Mouse (Mus musculus) embryo, embryonic 10.5 days (tissue): ENCODE results near the gene Fam229b.
A peak's percentile ranks its signal among the peaks of the same experiment; 100 is the strongest.

ENCODE experiments used
- DNase-seq: peaks from one replicate; pipeline ENCODE4 v3.0.0-alpha.2; 2015; ENCODE audit warnings: low spot score

Fam229b gene

GRCm38 (mm10) chr10:39133462-39134310 lies at the start of gene Fam229b, which contains the start of gene Tube1:
Gene Fam229b (minus strand): TSS chr10:39133914.
Gene Tube1 (plus strand): TSS chr10:39133976.
- DNase-seq = peak; percentile 96

- DNase-seq = no peak
Measured at GRCm38 (mm10) chr10:39176981-39177380, 43.3 kb upstream of the Fam229b start.

DNA sequence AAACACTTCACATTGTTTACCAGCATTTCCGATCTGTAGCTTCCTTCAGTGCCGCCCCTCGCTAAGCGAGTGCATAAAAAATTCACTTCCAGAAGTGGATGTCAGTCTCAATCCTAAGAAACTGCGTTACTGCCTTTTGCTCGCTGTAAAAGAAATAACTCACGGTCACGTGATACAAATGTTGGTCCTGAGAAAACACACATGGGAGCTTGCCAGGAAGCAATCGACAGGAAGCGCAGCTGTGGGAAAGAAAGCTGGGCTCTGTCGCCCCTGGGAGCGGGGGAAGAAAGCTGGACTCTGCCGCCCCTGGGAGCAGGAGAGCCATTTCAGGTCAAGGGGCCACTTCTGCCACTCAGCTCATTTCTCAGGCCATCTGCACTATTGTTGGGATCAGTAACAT lies 39.4 kb upstream of the Fam229b start:
- DNase-seq = peak; percentile 63

- peak; percentile 19 for DNase-seq
Measured at GRCm38 (mm10) chr10:39172540-39172931, 38.8 kb upstream of the Fam229b start.

GRCm38 (mm10) chr10:39171603-39172539 lies 38.2 kb upstream of the Fam229b start:
- DNase-seq = peak; percentile 97

DNA sequence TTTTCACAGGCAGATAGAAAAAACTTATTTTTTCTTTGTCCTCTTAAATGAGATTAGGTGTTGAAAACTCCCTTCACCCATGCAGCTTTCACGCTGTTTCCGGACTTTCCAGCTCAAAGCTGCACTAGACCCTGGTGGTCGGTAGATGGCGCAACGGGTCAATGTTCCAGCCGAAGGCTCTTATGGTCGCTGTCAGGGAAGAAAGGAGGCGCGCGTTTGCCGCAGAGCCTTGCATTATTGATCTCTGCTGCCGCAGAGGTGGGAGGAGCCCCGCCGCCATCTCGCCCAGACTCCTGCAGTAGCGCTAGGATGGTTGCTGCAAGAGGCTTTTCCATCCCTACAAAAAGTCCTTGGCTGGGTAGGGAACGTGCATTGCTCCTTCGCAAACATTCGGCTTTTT lies 37.4 kb upstream of the Fam229b start:
- DNase-seq = peak; percentile 96

DNA sequence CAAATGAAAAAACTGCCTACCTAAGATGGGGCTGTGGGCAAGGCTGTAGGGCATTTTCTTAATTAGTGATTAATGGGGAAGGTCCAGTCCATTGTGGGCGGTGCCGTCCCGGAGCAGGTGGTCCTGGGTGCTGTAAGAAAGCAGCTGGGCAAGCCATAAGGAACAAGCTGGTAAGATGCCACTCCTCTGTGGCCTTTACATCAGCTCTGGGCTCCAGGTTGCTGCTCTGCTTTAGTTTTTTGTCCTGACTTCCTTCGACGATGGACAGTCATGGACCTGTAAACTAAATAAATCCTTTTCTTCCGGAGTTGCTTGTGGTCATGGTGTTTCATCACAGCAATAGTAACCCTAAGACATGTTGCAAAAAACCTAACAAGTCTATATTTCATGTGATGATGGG lies 37.0 kb upstream of the Fam229b start:
- DNase-seq = no peak

DNA sequence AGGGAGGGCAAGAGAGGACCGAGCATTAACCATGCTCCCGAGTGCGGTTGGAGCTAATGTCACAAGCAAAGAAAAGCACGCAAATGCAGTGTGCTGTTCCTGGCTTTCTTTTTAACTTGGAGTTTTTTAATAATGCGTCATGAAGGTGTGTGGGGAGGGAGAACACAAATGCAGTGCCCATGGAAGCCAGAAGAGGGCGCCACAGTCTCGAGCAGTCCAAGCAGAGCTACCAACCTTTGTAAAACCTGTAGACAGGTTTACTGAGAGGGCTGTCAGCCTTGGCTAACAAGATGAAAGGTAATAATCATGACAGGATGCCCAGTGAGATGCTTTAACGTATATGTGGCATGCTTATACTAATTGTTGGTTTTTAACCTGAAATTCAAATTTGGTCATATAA lies 36.5 kb upstream of the Fam229b start:
- DNase-seq = peak; percentile 82

DNA sequence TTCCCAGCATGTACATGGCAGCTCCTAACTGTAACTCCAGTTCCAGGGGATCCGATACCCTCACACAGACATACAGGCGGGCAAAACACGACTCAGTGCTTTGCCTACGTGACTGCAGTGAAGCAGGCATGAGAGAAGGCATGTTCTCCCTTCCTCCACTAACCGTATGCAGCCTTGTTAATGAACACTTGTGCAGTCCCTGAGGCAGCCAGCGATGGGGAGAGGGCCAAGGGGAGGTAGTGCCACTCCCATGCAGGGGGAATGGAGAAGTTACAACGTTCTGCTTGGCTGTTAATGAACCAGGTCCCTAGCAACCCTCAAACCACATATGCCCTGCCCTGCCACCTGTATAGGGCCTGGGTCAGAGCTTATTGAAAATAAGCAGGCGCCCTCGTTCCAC lies 35.9 kb upstream of the Fam229b start:
- no peak for DNase-seq

DNA sequence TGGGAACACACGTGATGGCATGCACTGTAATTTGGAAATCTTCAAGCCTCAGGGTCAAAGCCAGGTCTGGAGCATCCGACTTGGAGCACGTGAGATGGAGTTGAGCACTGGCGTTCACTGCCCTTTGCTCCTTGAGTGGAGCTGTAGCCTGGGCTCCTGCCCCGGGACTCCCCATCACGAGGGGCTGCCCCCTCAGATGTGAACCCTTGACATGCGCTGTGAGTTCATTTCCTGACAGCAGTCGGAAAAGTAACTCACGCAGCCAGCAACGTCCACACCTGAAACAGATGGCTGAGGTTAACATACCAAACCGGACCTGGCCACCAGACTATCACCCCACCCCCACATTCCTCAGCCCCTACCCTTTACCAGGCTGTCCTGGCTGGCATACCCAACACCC lies 33.9 kb upstream of the Fam229b start:
- DNase-seq = no peak

GRCm38 (mm10) chr10:39165632-39166115 lies 32.0 kb upstream of the Fam229b start:
- peak; percentile 41 for DNase-seq

DNA sequence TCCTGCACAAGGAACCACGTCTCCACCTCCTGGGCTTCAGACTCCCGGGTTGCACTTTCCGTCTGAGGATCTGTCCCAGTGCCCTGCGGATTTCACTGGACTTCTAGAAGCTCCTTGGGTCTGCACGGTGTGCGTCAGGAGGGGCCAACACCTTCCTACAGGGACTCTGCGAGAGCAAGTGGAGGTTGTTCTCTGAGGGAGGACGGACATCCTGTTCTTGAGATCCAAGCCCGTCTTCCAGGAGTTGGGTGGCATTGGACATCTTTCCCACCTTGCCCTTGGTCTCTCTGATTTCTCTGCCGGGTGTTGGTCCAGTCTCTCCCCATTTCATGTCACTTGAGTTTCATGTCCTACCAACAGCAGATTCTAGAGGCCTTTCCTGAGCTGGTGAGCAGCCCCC lies 30.0 kb upstream of the Fam229b start, which contains the start of gene Ccn6:
Gene Ccn6, minus strand, starts transcription at position 101 of the 400 bp plus-strand sequence.
- DNase-seq = no peak

GRCm38 (mm10) chr10:39162666-39163484 lies 29.2 kb upstream of the Fam229b start:
- DNase-seq = peak; percentile 46

- DNase-seq = no peak
Measured at GRCm38 (mm10) chr10:39161406-39161805, 27.7 kb upstream of the Fam229b start.

- no peak for DNase-seq
Measured at GRCm38 (mm10) chr10:39158306-39158705, 24.6 kb upstream of the Fam229b start.

- DNase-seq = no peak
Measured at GRCm38 (mm10) chr10:39157321-39157720, 23.6 kb upstream of the Fam229b start.

- DNase-seq = no peak
Measured at GRCm38 (mm10) chr10:39156719-39157118, 23.0 kb upstream of the Fam229b start.

DNA sequence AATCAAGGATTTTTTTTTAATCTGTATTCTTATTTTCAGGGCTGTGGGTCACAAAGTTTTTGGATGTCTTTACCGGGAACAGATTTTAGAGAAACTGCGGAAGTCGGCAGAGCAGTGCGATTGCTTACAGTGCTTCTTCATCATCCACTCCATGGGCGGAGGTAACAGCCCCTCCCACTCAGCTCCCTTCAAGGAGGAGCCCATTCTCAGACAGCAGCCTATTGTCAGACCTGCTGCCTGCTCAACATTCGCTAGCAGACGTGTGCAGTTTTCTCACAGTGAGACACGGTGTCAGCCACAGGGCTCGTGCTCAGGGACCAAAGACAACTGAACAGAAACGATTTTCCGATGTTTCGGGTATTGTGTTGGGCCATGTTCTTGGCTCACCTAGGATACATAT lies 8.5 kb upstream of the Fam229b start:
- DNase-seq = no peak

DNA sequence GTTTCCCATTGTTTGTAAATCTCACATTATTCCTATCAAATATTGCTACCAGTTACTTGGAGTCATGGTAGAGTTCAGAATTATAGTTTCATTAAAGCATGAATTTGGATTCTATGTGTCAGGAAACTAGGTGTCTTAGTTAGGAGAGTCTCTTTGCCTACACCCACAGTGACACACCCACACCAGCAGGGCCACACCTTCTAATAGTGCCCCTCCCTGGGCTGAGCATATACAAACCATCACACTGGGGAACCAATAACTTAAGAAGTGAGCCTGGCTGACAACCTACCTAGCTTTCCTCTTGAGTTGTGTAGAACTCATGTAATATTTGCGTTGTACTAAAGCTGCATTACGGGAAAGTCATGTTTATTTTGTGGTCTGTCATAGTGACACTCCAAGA lies 7.7 kb upstream of the Fam229b start:
- DNase-seq = no peak

- peak; percentile 61 for DNase-seq
Measured at GRCm38 (mm10) chr10:39140843-39141242, 7.1 kb upstream of the Fam229b start.

DNA sequence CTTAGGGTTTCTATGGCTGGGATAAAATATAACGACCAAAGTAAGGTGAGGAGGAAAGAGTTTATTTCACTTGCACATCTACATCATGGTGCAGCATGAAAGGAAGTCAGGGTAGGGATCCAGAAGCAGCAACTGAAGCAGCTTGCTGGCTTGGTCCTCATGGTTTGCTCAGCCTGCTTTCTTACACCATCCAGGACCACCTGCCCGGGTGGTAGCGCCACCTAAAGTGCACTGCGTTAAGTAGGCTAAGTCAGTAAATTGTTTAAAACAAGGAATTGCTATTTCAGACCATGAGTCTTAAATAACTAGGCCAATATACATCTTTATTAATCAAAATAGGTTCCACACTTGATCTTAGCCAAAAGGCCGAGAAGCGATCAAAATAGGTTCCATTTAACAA lies 5.0 kb upstream of the Fam229b start:
- DNase-seq = no peak

DNA sequence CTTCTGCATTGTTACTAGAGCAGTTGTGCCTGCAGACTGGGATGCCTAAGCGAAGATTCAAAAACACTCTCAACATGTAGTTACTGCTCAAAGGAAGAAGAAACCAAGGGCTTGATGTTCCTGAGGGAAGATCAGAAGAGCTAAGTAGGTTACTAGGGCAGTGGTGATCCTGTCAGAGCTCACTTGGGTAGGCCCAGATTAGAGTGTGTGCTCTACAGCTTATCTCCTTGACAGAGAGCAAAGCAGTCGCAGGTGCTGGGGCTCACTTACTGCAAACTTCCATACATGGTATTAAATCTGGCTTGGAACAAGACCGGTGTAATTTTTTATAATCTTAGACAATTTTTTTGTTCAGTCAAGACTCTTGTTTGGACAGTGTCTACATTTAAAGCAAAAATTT lies 4.1 kb upstream of the Fam229b start:
- DNase-seq = no peak
